Mouse (Mus musculus): ENCODE measurements around the gene Ddx19a. TPM values are rescaled to one million over a fixed set of nuclear protein-coding genes. Genes with fewer than 3 reads are reported as not detected.
"Not testable (repeated sequence)": the region's sequence is repeated elsewhere in the genome, so short reads cannot be mapped to it uniquely, and the experiment has no call there.

Gene Ddx19a
- polyA plus RNA-seq, 2 experiments: 12.8 to 29.0 TPM

DNA sequence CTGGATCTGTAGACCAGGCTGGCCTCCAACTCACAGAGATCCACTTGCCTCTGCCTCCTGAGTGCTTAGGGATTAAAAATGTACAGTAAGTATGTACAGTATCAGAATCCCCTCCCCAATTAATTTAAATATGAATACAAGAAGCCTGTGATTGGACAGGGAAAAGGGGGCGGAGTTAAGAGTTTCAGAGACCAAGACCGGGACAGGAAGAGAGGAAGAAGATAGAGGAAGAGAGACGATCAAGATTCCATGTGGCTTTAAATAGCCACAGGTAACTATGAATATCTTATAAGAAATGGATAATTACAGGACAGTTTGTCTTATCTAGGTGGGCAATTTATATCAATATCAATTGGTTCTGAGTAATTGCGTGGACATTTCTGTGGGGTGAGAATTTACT, 32.0 kb upstream of the Ddx19a start:
- Histone ChIP-seq H3K4me3 (ENCODE audit: insufficient read depth in 1 of 2, low read depth in 2 of 2, low read length in 2 of 2) (peak overlapping the region; percentile 25 to 41; a peak in 3 of 4 replicates), H3K27me3 (ENCODE audit: control insufficient read depth, insufficient read depth, low read length) (no peaks in the 10 kb centered on the region), H3K4me1 (replicated peaks; ENCODE audit: control insufficient read depth in 2 of 2, insufficient read depth in 2 of 2, low read length in 1 of 2) (peaks cover 9 to 15% of the 10 kb centered on the region in 2 experiments), H3K9me3 (ENCODE audit: control insufficient read depth, low read length) (no peaks in the 10 kb centered on the region), H3K36me3 (replicated peaks; ENCODE audit: control insufficient read depth, insufficient read depth, low read depth) (no peaks in the 10 kb centered on the region), H3K9ac (replicated peaks) (peak overlapping the region; percentile 31; the same call in 1 of the 2 replicates), H3K4me2 (ENCODE audit: low read depth) (peak overlapping the region; percentile 59), H3K27ac (no peak overlapping the region)
- WGBS (ENCODE audit: insufficient replicate concordance): 22% methylated on average over 4 of the region's 4 CpGs
- TF ChIP-seq EP300 (IDR thresholded peaks at IDR 0.05; ENCODE audit: low read depth): no peak
- no peak for TF ChIP-seq CTCF (IDR thresholded peaks at IDR 0.05; ENCODE audit: low read depth)
- peak; percentile 34 to 54 (median 38) for DNase-seq (ENCODE audit: low read depth in 3 of 3, low spot score in 3 of 3)
- no peak for ATAC-seq (ENCODE audit: insufficient read depth)

DNA sequence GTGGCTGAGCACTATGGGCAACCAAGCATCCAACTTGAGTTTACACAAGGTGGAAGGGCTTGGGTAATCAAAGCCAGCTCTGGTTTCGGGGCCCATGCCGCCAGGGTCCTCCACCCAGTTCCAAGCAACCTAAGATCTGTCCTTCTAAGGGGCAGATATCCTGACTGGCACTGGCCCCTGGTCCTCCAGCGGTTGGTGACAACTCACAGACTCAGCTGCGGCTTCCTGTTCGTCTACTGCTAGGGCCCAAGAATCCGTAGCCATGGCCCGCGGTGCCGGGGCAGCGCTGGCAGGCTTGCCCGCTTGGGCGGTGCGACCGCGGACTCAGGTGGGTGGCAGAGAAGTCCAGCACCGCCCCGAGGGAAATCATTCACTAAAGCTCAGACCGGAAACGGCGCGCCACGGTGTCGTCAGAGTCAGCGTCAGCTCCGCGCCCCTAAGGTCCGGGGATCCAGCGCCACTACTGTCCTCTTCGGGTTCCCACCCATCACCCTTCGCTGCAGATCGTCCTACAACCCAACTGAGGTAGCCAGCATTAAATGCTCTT, 29.9 kb upstream of the Ddx19a start:
- no peaks in the 10 kb centered on the region for H3K9me3 ChIP-seq (ENCODE audit: control insufficient read depth, low read length)
- ATAC-seq (ENCODE audit: insufficient read depth) (peak; percentile 92), DNase-seq (ENCODE audit: low read depth in 3 of 3, low spot score in 3 of 3) (peak; percentile 74 to 79 (median 77))
- H3K4me1 ChIP-seq (replicated peaks; ENCODE audit: control insufficient read depth in 2 of 2, insufficient read depth in 2 of 2, low read length in 1 of 2): peaks cover 3 to 8% of the 10 kb centered on the region in 2 experiments
- 1% methylated on average over 31 of the region's 31 CpGs for WGBS (ENCODE audit: insufficient replicate concordance)
- peak overlapping the region; percentile 62 for H3K9ac ChIP-seq (replicated peaks)
- TF ChIP-seq CTCF (IDR thresholded peaks at IDR 0.05; ENCODE audit: low read depth) (0 out of 2 replicates have a peak, but pooled peaks have one; percentile 16), EP300 (IDR thresholded peaks at IDR 0.05; ENCODE audit: low read depth) (no peak)
- H3K4me3 ChIP-seq (ENCODE audit: insufficient read depth in 1 of 2, low read depth in 2 of 2, low read length in 2 of 2): peak overlapping the region; percentile 69 to 77
- H3K27ac ChIP-seq: peak overlapping the region; percentile 65
- H3K36me3 ChIP-seq (replicated peaks; ENCODE audit: control insufficient read depth, insufficient read depth, low read depth): no peaks in the 10 kb centered on the region
- H3K4me2 ChIP-seq (ENCODE audit: low read depth): peak overlapping the region; percentile 97
- H3K27me3 ChIP-seq (ENCODE audit: control insufficient read depth, insufficient read depth, low read length): no peaks in the 10 kb centered on the region

- not testable (repeated sequence) for H3K27ac ChIP-seq; H3K4me1 ChIP-seq (replicated peaks; ENCODE audit: control insufficient read depth in 2 of 2, insufficient read depth in 2 of 2, low read length in 1 of 2); H3K9ac ChIP-seq (replicated peaks); DNase-seq (ENCODE audit: low read depth in 3 of 3, low spot score in 3 of 3); H3K36me3 ChIP-seq (replicated peaks; ENCODE audit: control insufficient read depth, insufficient read depth, low read depth); H3K9me3 ChIP-seq (ENCODE audit: control insufficient read depth, low read length); ATAC-seq (ENCODE audit: insufficient read depth); H3K27me3 ChIP-seq (ENCODE audit: control insufficient read depth, insufficient read depth, low read length); H3K4me3 ChIP-seq (ENCODE audit: insufficient read depth in 1 of 2, low read depth in 2 of 2, low read length in 2 of 2)
- 67% methylated on average over 1 of the region's 2 CpGs for WGBS (ENCODE audit: insufficient replicate concordance)
- H3K4me2 ChIP-seq (ENCODE audit: low read depth): peak overlapping the region; percentile 97; the same call in 1 of the 2 replicates
These were observed 29.0 kb upstream of the Ddx19a start for GRCm38 (mm10) chr8:111026609-111027008.

DNA sequence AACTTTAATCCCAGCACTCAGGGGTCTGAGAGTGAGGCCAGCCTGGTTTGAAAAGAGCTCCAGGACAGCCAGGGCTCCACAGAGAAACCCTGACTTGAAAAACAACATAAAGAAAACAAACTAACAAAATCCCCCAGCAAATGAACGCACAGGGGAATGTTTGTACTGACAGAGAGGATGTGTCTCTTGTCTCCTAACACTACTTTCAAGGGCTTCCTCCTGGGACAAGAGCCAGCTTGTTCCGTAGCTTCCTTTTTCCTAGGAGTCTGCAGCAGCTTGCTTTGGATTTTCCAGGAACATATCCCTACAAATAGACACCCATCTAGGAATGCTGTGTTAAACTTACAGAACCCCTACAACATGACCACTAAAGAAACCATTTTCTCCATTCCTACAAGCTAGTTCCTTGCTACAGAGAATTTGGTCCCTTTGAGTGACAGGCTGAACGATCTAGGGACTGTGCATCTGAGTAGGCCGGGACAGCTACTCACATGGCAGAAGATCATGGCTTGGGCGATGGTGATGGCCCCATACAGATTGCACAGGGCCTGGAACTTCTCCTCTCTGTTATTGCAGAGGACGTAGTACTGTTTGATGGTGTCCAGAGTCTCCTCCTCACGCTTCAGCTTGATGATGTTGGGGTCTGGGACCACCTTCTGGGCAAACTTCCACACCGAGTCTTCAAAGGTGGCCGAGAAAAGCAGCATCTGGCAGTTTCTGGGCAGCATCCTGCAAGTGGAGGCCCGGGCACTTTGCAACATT, 12.8 kb upstream of the Ddx19a start:
- H3K9ac ChIP-seq (replicated peaks); H3K4me3 ChIP-seq (ENCODE audit: insufficient read depth in 1 of 2, low read depth in 2 of 2, low read length in 2 of 2); H3K36me3 ChIP-seq (replicated peaks; ENCODE audit: control insufficient read depth, insufficient read depth, low read depth); H3K9me3 ChIP-seq (ENCODE audit: control insufficient read depth, low read length); H3K27me3 ChIP-seq (ENCODE audit: control insufficient read depth, insufficient read depth, low read length); ATAC-seq (ENCODE audit: insufficient read depth); H3K4me1 ChIP-seq (replicated peaks; ENCODE audit: control insufficient read depth in 2 of 2, insufficient read depth in 2 of 2, low read length in 1 of 2); H3K27ac ChIP-seq; DNase-seq (ENCODE audit: low read depth in 3 of 3, low spot score in 3 of 3); H3K4me2 ChIP-seq (ENCODE audit: low read depth): not testable (repeated sequence)
- WGBS (ENCODE audit: insufficient replicate concordance): 77% methylated on average over 8 of the region's 10 CpGs

GRCm38 (mm10) chr8:110996641-110997430, 764 bp downstream of the Ddx19a start:
- Histone ChIP-seq H3K4me2 (ENCODE audit: low read depth) (peak overlapping the region; percentile 86), H3K4me3 (ENCODE audit: insufficient read depth in 1 of 2, low read depth in 2 of 2, low read length in 2 of 2) (peak overlapping the region; percentile 73 to 96), H3K36me3 (replicated peaks; ENCODE audit: control insufficient read depth, insufficient read depth, low read depth) (peaks cover 9% of the 10 kb centered on the region), H3K9me3 (ENCODE audit: control insufficient read depth, low read length) (no peaks in the 10 kb centered on the region), H3K27me3 (ENCODE audit: control insufficient read depth, insufficient read depth, low read length) (no peaks in the 10 kb centered on the region), H3K4me1 (replicated peaks; ENCODE audit: control insufficient read depth in 2 of 2, insufficient read depth in 2 of 2, low read length in 1 of 2) (peaks cover 4 to 12% of the 10 kb centered on the region in 2 experiments; a peak in 2 of 4 replicates), H3K9ac (replicated peaks) (peak overlapping the region; percentile 92), H3K27ac (peak overlapping the region; percentile 81)
- DNase-seq (ENCODE audit: low read depth in 3 of 3, low spot score in 3 of 3) (no peak), ATAC-seq (ENCODE audit: insufficient read depth) (no peak; the same call in 1 of the 2 replicates)
- WGBS (ENCODE audit: insufficient replicate concordance): 30% methylated on average over 16 of the region's 16 CpGs
- TF ChIP-seq CTCF (IDR thresholded peaks at IDR 0.05; ENCODE audit: low read depth): no peak
- TF ChIP-seq EP300 (IDR thresholded peaks at IDR 0.05; ENCODE audit: low read depth): no peak
